9 mouse cellular contexts compared by ENCODE assay signal in the genomic region with DNA sequence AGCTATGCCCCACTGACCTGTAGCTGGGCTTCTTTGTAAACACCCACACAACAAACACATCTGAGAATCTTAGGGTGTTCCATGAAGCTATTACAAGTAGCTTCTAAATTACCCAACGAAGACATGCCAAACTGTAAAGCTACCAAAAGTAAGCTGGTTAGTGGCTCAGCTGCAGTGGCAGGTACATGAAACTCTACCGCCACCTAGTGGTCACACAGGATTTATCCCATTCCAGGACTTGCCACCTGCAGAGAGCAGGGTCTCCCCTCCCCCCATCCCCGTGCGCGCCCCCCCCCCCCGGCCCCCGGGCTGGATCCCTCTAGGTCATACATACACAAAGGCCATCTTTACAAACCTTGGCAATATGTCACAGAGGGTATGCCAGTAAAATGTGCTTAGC.
DNase-seq lines count a peak whose midpoint lies in the region; ATAC-seq and TF ChIP-seq lines count a peak whose summit lies in the region.
"Had no signal": no experiment of that assay in that cellular context is flagged by ENCODE, and none has a peak within 500 bp of the region (broad histone marks: within the 10 kb centered on the region; RNA-seq: fewer than 3 reads in every experiment).

No protein-coding gene starts in this region.

- WGBS in midbrain, embryonic 10.5 days: 11% methylated on average over 7 of the region's 7 CpGs
- WGBS in midbrain, embryonic 13.5 days: 6% methylated on average over 7 of the region's 7 CpGs
- 2% methylated on average over 7 of the region's 7 CpGs for WGBS in hindbrain, postnatal 0 days

- no peak overlapping the region for H3K9ac ChIP-seq in midbrain, embryonic 13.5 days (replicated peaks)
- no peak overlapping the region for H3K9ac ChIP-seq in hindbrain, postnatal 0 days (replicated peaks; ENCODE audit: low read length)
- H3K9ac ChIP-seq: stomach, embryonic 15.5 days had no signal

- TF ChIP-seq CTCF in brain, embryonic 14.5 days (IDR thresholded peaks at IDR 0.05; ENCODE audit: borderline replicate concordance, extremely low read depth, insufficient read depth, insufficient read length): peak; percentile 80
- TF ChIP-seq CTCF in hindbrain, postnatal 0 days (IDR thresholded peaks at IDR 0.05; ENCODE audit: low read depth): peak; percentile 85
- TF ChIP-seq CTCF in testis, adult 2 months (IDR thresholded peaks at IDR 0.05; ENCODE audit: control insufficient read depth, insufficient read depth, insufficient replicate concordance, low read depth, low read length): peak; percentile 72; the same call in 1 of the 2 replicates

- intact Hi-C loops in left cerebral cortex, postnatal 36 days (cut with DNase I): loop anchor here (5.0 kb wide), 1 partner anchor 559 kb away; no protein-coding TSS in a partner anchor

- ATAC-seq in midbrain, embryonic 13.5 days: no peak
- no peak for ATAC-seq in hindbrain, postnatal 0 days

- H3K9me3 ChIP-seq in midbrain, embryonic 10.5 days (replicated peaks): no peaks in the 10 kb centered on the region
- H3K9me3 ChIP-seq in midbrain, embryonic 13.5 days: no peaks in the 10 kb centered on the region
- H3K9me3 ChIP-seq in hindbrain, postnatal 0 days (ENCODE audit: low read length): no peaks in the 10 kb centered on the region
- H3K9me3 ChIP-seq: stomach, embryonic 15.5 days had no signal

- DNase-seq in midbrain, embryonic 10.5 days (ENCODE audit: low spot score): peak; percentile 76
- peak; percentile 90 for DNase-seq in brain, embryonic 14.5 days (ENCODE audit: low read depth)
- DNase-seq in frontal cortex, postnatal 14 days (ENCODE audit: low spot score in 2 of 2): peak; percentile 28 to 66
- DNase-seq in hindbrain, postnatal 0 days (ENCODE audit: low spot score): peak; percentile 92
- peak; percentile 57 to 58 for DNase-seq in left cerebral cortex, postnatal 36 days (ENCODE audit: low spot score in 2 of 2)
- DNase-seq in natural killer cell, adult 2 months (ENCODE audit: low spot score in 2 of 2): peak; percentile 27 to 65

- no peak overlapping the region for H3K4me3 ChIP-seq in midbrain, embryonic 10.5 days
- no peak overlapping the region for H3K4me3 ChIP-seq in midbrain, embryonic 13.5 days (replicated peaks)
- no peak overlapping the region for H3K4me3 ChIP-seq in hindbrain, postnatal 0 days (ENCODE audit: low read length)
- H3K4me3 ChIP-seq in testis, adult 2 months (ENCODE audit: control insufficient read depth, low read depth, low read length): no peak overlapping the region
- H3K4me3 ChIP-seq: stomach, embryonic 15.5 days had no signal

- H3K4me2 ChIP-seq in midbrain, embryonic 13.5 days (replicated peaks): no peak overlapping the region
- no peak overlapping the region for H3K4me2 ChIP-seq in hindbrain, postnatal 0 days (ENCODE audit: low read depth, low read length)
- H3K4me2 ChIP-seq: stomach, embryonic 15.5 days had no signal

- no peaks in the 10 kb centered on the region for H3K36me3 ChIP-seq in midbrain, embryonic 10.5 days
- no peaks in the 10 kb centered on the region for H3K36me3 ChIP-seq in midbrain, embryonic 13.5 days
- H3K36me3 ChIP-seq in hindbrain, postnatal 0 days (ENCODE audit: insufficient read depth, low read length): no peaks in the 10 kb centered on the region
- H3K36me3 ChIP-seq in testis, adult 2 months (ENCODE audit: control insufficient read depth, insufficient read depth, low read length): no peaks in the 10 kb centered on the region
- H3K36me3 ChIP-seq: stomach, embryonic 15.5 days had no signal

- no peak overlapping the region for H3K27ac ChIP-seq in midbrain, embryonic 10.5 days (replicated peaks)
- H3K27ac ChIP-seq in midbrain, embryonic 13.5 days: no peak overlapping the region
- no peak overlapping the region for H3K27ac ChIP-seq in hindbrain, postnatal 0 days
- no peak overlapping the region for H3K27ac ChIP-seq in testis, adult 2 months (ENCODE audit: control insufficient read depth, insufficient read depth, low read depth, low read length)
- H3K27ac ChIP-seq: stomach, embryonic 15.5 days had no signal

- no peak for TF ChIP-seq POLR2A in brain, embryonic 14.5 days (IDR thresholded peaks at IDR 0.05; ENCODE audit: borderline replicate concordance, extremely low read depth, insufficient read depth, insufficient read length, poor library complexity, severe bottlenecking)
- TF ChIP-seq POLR2A in testis, adult 2 months (IDR thresholded peaks at IDR 0.05; ENCODE audit: control insufficient read depth, low read depth, low read length): no peak

- H3K27me3 ChIP-seq in midbrain, embryonic 10.5 days (ENCODE audit: low read depth, poor library complexity, severe bottlenecking): no peaks in the 10 kb centered on the region
- H3K27me3 ChIP-seq in midbrain, embryonic 13.5 days: 0 out of 2 replicates have a peak, but pooled peaks cover 2% of the 10 kb centered on the region
- H3K27me3 ChIP-seq in hindbrain, postnatal 0 days (ENCODE audit: insufficient read depth, low read length): no peaks in the 10 kb centered on the region
- H3K27me3 ChIP-seq in testis, adult 2 months (ENCODE audit: control insufficient read depth, insufficient read depth, low read length): no peaks in the 10 kb centered on the region
- H3K27me3 ChIP-seq: stomach, embryonic 15.5 days had no signal

- H3K4me1 ChIP-seq in midbrain, embryonic 10.5 days: peaks cover 19% of the 10 kb centered on the region; the same call in 1 of the 2 replicates
- peaks cover 5% of the 10 kb centered on the region for H3K4me1 ChIP-seq in midbrain, embryonic 13.5 days (replicated peaks)
- H3K4me1 ChIP-seq in hindbrain, postnatal 0 days (ENCODE audit: insufficient read depth, low read length): no peaks in the 10 kb centered on the region
- H3K4me1 ChIP-seq in testis, adult 2 months (ENCODE audit: control insufficient read depth, insufficient read depth, low read length): peaks cover 13% of the 10 kb centered on the region
